Mouse (Mus musculus) liver, postnatal 0 days (tissue): ENCODE measurements around the gene Atf3. TPM values are rescaled to one million over a fixed set of nuclear protein-coding genes. Genes with fewer than 3 reads are reported as not detected.
A peak's percentile ranks its signal among the peaks of the same experiment; 100 is the strongest.

Experiments
- ATAC-seq: fragments of 200-750 bp; cut with Nextera tagmentation; 2 replicates; pipeline ENCODE4 v1.8.0; 2017; ENCODE audit warnings: mild to moderate bottlenecking, moderate library complexity
- DNase-seq: peaks from one replicate; pipeline ENCODE4 v3.0.0-alpha.2; 2016
- H3K27ac ChIP-seq: fragments of 300-500 bp; sonication (generic); 2 replicates; pipeline ENCODE4 v1.5.1; 2014; ENCODE audit warnings: antibody characterized with exemption, moderate library complexity, mild to moderate bottlenecking, low read depth
- H3K27me3 ChIP-seq: fragments of 300-500 bp; sonication (generic); 2 replicates; pipeline ENCODE4 v1.6.1; 2014; ENCODE audit warnings: low read length, control low read depth, mixed read lengths; ENCODE audit not compliant: insufficient read depth
- H3K36me3 ChIP-seq: fragments of 300-500 bp; sonication (generic); replicated peaks from 2 replicates; pipeline ENCODE4 v1.6.1; 2014; ENCODE audit warnings: mild to moderate bottlenecking, control low read depth, low read length, moderate library complexity, mixed read lengths; ENCODE audit not compliant: insufficient read depth
- H3K4me1 ChIP-seq: fragments of 300-500 bp; sonication (generic); 2 replicates; pipeline ENCODE4 v1.6.1; 2014; ENCODE audit warnings: antibody characterized with exemption, mild to moderate bottlenecking, control low read depth; ENCODE audit not compliant: insufficient read depth
- H3K4me2 ChIP-seq: fragments of 300-500 bp; sonication (generic); 2 replicates; pipeline ENCODE4 v1.6.1; 2014; ENCODE audit warnings: low read depth, mild to moderate bottlenecking, low read length, moderate library complexity, mixed read lengths
- H3K4me3 ChIP-seq: fragments of 300-500 bp; sonication (generic); 2 replicates; pipeline ENCODE4 v1.5.1; 2014; ENCODE audit warnings: low read depth, low read length
- H3K9ac ChIP-seq: fragments of 300-500 bp; sonication (generic); replicated peaks from 2 replicates; pipeline ENCODE4 v1.6.1; 2014; ENCODE audit warnings: mild to moderate bottlenecking, moderate library complexity
- H3K9me3 ChIP-seq: fragments of 300-500 bp; sonication (generic); 2 replicates; pipeline ENCODE4 v1.6.1; 2016; ENCODE audit warnings: mild to moderate bottlenecking, control low read depth, low read length, mixed read lengths
- CTCF ChIP-seq: sonication (generic); IDR thresholded peaks from 2 replicates; pipeline ENCODE4 v1.5.1; 2016; ENCODE audit warnings: antibody characterized with exemption, low read depth
- EP300 ChIP-seq: IDR thresholded peaks from 2 replicates; pipeline ENCODE4 v1.6.1; 2016; ENCODE audit warnings: antibody characterized with exemption, low read depth, mild to moderate bottlenecking
- WGBS: fragments of 180-500 bp; shearing (Covaris S2); extraction: QIAGEN DNeasy Blood & Tissue Kit; methylation state at CpG from one replicate; pipeline ENCODE4 v1.1.7; 2014; ENCODE audit not compliant: insufficient replicate concordance; 5-methylcytosine and 5-hydroxymethylcytosine counted together
- polyA plus RNA-seq: library from polyadenylated mRNA; unstranded; fragments of >200 nt; fragmentation: Nextera tagmentation; extraction: Ambion mirVana; gene quantifications from 2 replicates; pipeline ENCODE4 v1.2.1, GENCODE M21; 2015

The Atf3 gene
- polyA plus RNA-seq, 1 experiment from 2014 or later: 1.00 TPM

DNA sequence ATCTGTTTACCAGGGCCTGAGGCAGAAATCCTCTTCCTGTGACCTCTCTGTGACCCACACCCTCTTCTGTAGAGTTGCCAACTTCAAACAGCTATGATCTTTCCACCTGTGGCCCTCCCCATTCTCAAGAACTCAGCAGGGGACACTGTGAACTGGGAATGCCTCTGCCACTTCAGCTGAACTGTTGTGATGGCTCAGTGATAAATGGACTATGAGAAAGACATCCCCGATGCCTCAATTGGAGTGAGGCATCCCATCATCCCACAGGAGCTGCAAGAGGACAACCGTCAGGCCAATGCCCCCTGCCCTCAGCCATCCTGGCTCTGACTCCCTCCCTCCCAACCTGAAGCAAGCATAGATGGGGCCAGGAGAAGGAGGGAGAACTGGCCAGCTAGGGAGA, 40.1 kb upstream of the Atf3 start:
- Histone ChIP-seq H3K27me3 (peaks cover 3% of the 10 kb centered on the region; the same call in 1 of the 2 replicates), H3K36me3 (no peaks in the 10 kb centered on the region), H3K4me3 (no peak overlapping the region), H3K4me1 (peaks cover 28% of the 10 kb centered on the region), H3K9ac (no peak overlapping the region), H3K9me3 (no peaks in the 10 kb centered on the region), H3K27ac (0 out of 2 replicates have a peak overlapping the region, but pooled peaks have one; percentile 44), H3K4me2 (no peak overlapping the region)
- DNase-seq: no peak
- WGBS: 49% methylated on average over 2 of the region's 2 CpGs
- TF ChIP-seq CTCF (no peak), EP300 (no peak)
- peak; percentile 28; the same call in 1 of the 2 replicates for ATAC-seq

- Histone ChIP-seq H3K27me3 (peaks cover 3% of the 10 kb centered on the region; the same call in 1 of the 2 replicates), H3K4me1 (peaks cover 28% of the 10 kb centered on the region), H3K9ac (no peak overlapping the region), H3K4me2 (no peak overlapping the region), H3K36me3 (no peaks in the 10 kb centered on the region), H3K4me3 (no peak overlapping the region), H3K9me3 (no peaks in the 10 kb centered on the region), H3K27ac (peak overlapping the region; percentile 44; the same call in 1 of the 2 replicates)
- TF ChIP-seq EP300 (no peak), CTCF (no peak)
- DNase-seq (no peak), ATAC-seq (no peak)
- WGBS: 60% methylated on average over 3 of the region's 3 CpGs
Observed at GRCm38 (mm10) chr1:191257351-191257771, 39.5 kb upstream of the Atf3 start.

DNA sequence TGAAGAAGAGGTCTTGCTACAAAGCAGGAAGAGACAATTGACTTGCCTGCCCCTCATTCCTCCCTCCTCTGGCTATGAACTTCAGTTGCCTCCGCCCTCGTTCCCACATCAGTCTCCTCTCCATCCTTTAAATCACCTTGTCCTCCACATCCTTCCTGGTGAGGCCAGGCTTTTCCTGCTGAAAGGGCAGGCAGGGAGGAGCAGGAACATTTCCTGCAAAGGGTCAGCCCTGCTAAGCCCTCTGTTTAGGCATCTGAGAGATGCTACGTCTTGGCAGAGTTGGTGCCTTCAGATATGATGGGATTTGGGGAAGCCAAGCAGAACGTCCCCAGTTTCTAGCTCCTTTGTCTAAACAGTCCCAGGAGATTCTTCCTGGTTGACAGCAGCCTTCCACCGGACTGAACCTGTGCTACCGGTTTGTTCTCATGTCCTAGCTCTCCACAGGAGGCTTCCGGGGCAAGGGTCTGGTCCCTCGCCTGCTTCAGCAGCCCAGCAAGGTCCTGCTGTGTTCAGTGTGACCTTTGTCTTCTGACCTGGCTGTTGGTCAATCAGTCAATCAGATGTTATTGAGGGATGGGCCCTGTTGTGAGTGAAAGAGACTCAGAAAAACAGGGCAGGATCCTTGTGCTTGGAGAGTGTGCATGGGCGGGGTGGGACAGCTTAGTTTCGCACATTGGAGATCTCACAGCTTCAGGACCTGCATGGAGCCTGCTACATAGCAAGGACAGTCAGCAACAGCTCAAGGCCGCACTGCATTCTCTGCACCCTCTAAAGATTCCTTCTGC, 38.9 kb upstream of the Atf3 start:
- H3K4me3 ChIP-seq: no peak overlapping the region
- no peak overlapping the region for H3K4me2 ChIP-seq
- H3K4me1 ChIP-seq: peaks cover 28% of the 10 kb centered on the region
- DNase-seq (no peak), ATAC-seq (peak; percentile 68)
- peak overlapping the region; percentile 44; the same call in 1 of the 2 replicates for H3K27ac ChIP-seq
- TF ChIP-seq EP300 (no peak), CTCF (no peak)
- H3K27me3 ChIP-seq: peaks cover 3% of the 10 kb centered on the region; the same call in 1 of the 2 replicates
- H3K9me3 ChIP-seq: no peaks in the 10 kb centered on the region
- H3K36me3 ChIP-seq: no peaks in the 10 kb centered on the region
- 55% methylated on average over 11 of the region's 11 CpGs for WGBS
- no peak overlapping the region for H3K9ac ChIP-seq

DNA sequence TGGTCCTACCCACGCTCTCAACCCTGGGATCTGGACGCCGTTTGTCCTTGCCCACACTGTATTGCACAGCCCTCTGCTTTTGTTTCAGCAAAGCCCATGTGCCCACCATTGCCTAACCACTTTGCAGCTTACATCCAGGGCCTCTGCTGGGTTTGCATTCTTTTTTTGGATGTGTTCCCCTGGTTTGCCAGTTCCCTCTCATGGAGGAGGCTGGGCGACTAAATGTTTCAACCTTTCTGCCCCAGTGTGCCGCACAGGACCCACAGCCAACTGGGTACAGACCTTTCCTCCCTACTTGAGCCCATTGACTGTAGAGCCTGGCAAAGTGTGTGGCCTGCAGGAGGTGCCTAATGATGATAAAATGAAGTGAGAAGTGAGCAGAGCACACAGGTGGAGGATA, 38.3 kb upstream of the Atf3 start:
- TF ChIP-seq CTCF (no peak), EP300 (no peak)
- H3K27me3 ChIP-seq: peaks cover 3% of the 10 kb centered on the region; the same call in 1 of the 2 replicates
- peaks cover 28% of the 10 kb centered on the region for H3K4me1 ChIP-seq
- H3K9ac ChIP-seq: no peak overlapping the region
- H3K27ac ChIP-seq: no peak overlapping the region
- H3K4me2 ChIP-seq: no peak overlapping the region
- WGBS: 80% methylated on average over 5 of the region's 5 CpGs
- H3K36me3 ChIP-seq: no peaks in the 10 kb centered on the region
- H3K9me3 ChIP-seq: no peaks in the 10 kb centered on the region
- DNase-seq: no peak
- H3K4me3 ChIP-seq: no peak overlapping the region
- no peak for ATAC-seq

GRCm38 (mm10) chr1:191254448-191254847, 36.6 kb upstream of the Atf3 start:
- 37% methylated on average over 5 of the region's 5 CpGs for WGBS
- no peaks in the 10 kb centered on the region for H3K36me3 ChIP-seq
- H3K4me1 ChIP-seq: peaks cover 28% of the 10 kb centered on the region
- H3K27ac ChIP-seq: 0 out of 2 replicates have a peak overlapping the region, but pooled peaks have one; percentile 22
- H3K27me3 ChIP-seq: peaks cover 2% of the 10 kb centered on the region; the same call in 1 of the 2 replicates
- no peak overlapping the region for H3K4me2 ChIP-seq
- ATAC-seq (peak; percentile 82), DNase-seq (peak; percentile 50)
- no peak overlapping the region for H3K9ac ChIP-seq
- TF ChIP-seq CTCF (no peak), EP300 (no peak)
- no peak overlapping the region for H3K4me3 ChIP-seq
- H3K9me3 ChIP-seq: no peaks in the 10 kb centered on the region

- Histone ChIP-seq H3K27ac (no peak overlapping the region), H3K4me2 (no peak overlapping the region), H3K36me3 (no peaks in the 10 kb centered on the region), H3K9me3 (no peaks in the 10 kb centered on the region), H3K4me1 (peaks cover 24% of the 10 kb centered on the region), H3K27me3 (no peaks in the 10 kb centered on the region), H3K9ac (no peak overlapping the region), H3K4me3 (no peak overlapping the region)
- 50% methylated on average over 1 of the region's 1 CpGs for WGBS
- DNase-seq (no peak), ATAC-seq (no peak)
- TF ChIP-seq CTCF: no peak
- TF ChIP-seq EP300: no peak
Observed at GRCm38 (mm10) chr1:191253636-191254035, 35.8 kb upstream of the Atf3 start.
